Mouse (Mus musculus): Measurements from ENCODE around the gene Sept8. TPM values are rescaled to one million over a fixed set of nuclear protein-coding genes. Genes with fewer than 3 reads are reported as not detected.

The Sept8 gene
- total and polyA plus RNA-seq, 2 experiments from 2014 or later: 19.1 to 55.3 TPM

- Histone ChIP-seq H3K36me3 (ENCODE audit: insufficient read depth, low read length) (no peaks in the 10 kb centered on the region), H3K9ac (replicated peaks; ENCODE audit: low read length) (no peak overlapping the region), H3K4me1 (ENCODE audit: insufficient read depth, low read length) (0 out of 2 replicates have a peak, but pooled peaks cover 4% of the 10 kb centered on the region), H3K9me3 (ENCODE audit: low read length) (no peaks in the 10 kb centered on the region), H3K4me3 (ENCODE audit: low read length) (no peak overlapping the region), H3K27me3 (ENCODE audit: insufficient read depth, low read length) (peaks cover 7% of the 10 kb centered on the region), H3K4me2 (ENCODE audit: low read depth, low read length) (no peak overlapping the region), H3K27ac (no peak overlapping the region)
- ATAC-seq: no peak
- no peak for TF ChIP-seq CTCF (IDR thresholded peaks at IDR 0.05; ENCODE audit: low read depth)
- whole genome bisulfite sequencing: 76% methylated on average over 3 of the region's 3 CpGs
- no peak for DNase-seq (ENCODE audit: low spot score)
Observed at GRCm38 (mm10) chr11:53486351-53486750, 32.7 kb upstream of the Sept8 start.

GRCm38 (mm10) chr11:53486822-53487594 lies 32.0 kb upstream of the Sept8 start:
- no peak overlapping the region for H3K27ac ChIP-seq
- H3K4me3 ChIP-seq (ENCODE audit: low read length): peak overlapping the region; percentile 21
- 0 out of 2 replicates have a peak, but pooled peaks cover 4% of the 10 kb centered on the region for H3K4me1 ChIP-seq (ENCODE audit: insufficient read depth, low read length)
- peak; percentile 58 for ATAC-seq
- no peaks in the 10 kb centered on the region for H3K36me3 ChIP-seq (ENCODE audit: insufficient read depth, low read length)
- peak; percentile 15; the same call in 1 of the 2 replicates for TF ChIP-seq CTCF (IDR thresholded peaks at IDR 0.05; ENCODE audit: low read depth)
- H3K4me2 ChIP-seq (ENCODE audit: low read depth, low read length): peak overlapping the region; percentile 48
- peak; percentile 25 for DNase-seq (ENCODE audit: low spot score)
- no peak overlapping the region for H3K9ac ChIP-seq (replicated peaks; ENCODE audit: low read length)
- H3K9me3 ChIP-seq (ENCODE audit: low read length): no peaks in the 10 kb centered on the region
- 17% methylated on average over 27 of the region's 27 CpGs for WGBS
- peaks cover 4% of the 10 kb centered on the region; the same call in 1 of the 2 replicates for H3K27me3 ChIP-seq (ENCODE audit: insufficient read depth, low read length)

- Histone ChIP-seq H3K9ac (replicated peaks; ENCODE audit: low read length) (no peak overlapping the region), H3K27ac (no peak overlapping the region), H3K9me3 (ENCODE audit: low read length) (no peaks in the 10 kb centered on the region), H3K4me1 (ENCODE audit: insufficient read depth, low read length) (0 out of 2 replicates have a peak, but pooled peaks cover 4% of the 10 kb centered on the region), H3K27me3 (ENCODE audit: insufficient read depth, low read length) (peaks cover 4% of the 10 kb centered on the region; the same call in 1 of the 2 replicates), H3K4me2 (ENCODE audit: low read depth, low read length) (no peak overlapping the region), H3K4me3 (ENCODE audit: low read length) (no peak overlapping the region), H3K36me3 (ENCODE audit: insufficient read depth, low read length) (no peaks in the 10 kb centered on the region)
- 98% methylated on average over 5 of the region's 5 CpGs for WGBS
- ATAC-seq (no peak), DNase-seq (ENCODE audit: low spot score) (no peak)
- TF ChIP-seq CTCF (IDR thresholded peaks at IDR 0.05; ENCODE audit: low read depth): peak; percentile 15; the same call in 1 of the 2 replicates
Observed at GRCm38 (mm10) chr11:53489007-53489406, 30.1 kb upstream of the Sept8 start.

GRCm38 (mm10) chr11:53489421-53489820 lies 29.6 kb upstream of the Sept8 start:
- WGBS: 63% methylated on average over 9 of the region's 9 CpGs
- H3K4me1 ChIP-seq (ENCODE audit: insufficient read depth, low read length): 0 out of 2 replicates have a peak, but pooled peaks cover 4% of the 10 kb centered on the region
- no peak for DNase-seq (ENCODE audit: low spot score)
- no peak overlapping the region for H3K27ac ChIP-seq
- H3K4me3 ChIP-seq (ENCODE audit: low read length): no peak overlapping the region
- peaks cover 4% of the 10 kb centered on the region; the same call in 1 of the 2 replicates for H3K27me3 ChIP-seq (ENCODE audit: insufficient read depth, low read length)
- H3K4me2 ChIP-seq (ENCODE audit: low read depth, low read length): no peak overlapping the region
- H3K36me3 ChIP-seq (ENCODE audit: insufficient read depth, low read length): no peaks in the 10 kb centered on the region
- no peak overlapping the region for H3K9ac ChIP-seq (replicated peaks; ENCODE audit: low read length)
- H3K9me3 ChIP-seq (ENCODE audit: low read length): no peaks in the 10 kb centered on the region
- ATAC-seq: no peak
- TF ChIP-seq CTCF (IDR thresholded peaks at IDR 0.05; ENCODE audit: low read depth): no peak

DNA sequence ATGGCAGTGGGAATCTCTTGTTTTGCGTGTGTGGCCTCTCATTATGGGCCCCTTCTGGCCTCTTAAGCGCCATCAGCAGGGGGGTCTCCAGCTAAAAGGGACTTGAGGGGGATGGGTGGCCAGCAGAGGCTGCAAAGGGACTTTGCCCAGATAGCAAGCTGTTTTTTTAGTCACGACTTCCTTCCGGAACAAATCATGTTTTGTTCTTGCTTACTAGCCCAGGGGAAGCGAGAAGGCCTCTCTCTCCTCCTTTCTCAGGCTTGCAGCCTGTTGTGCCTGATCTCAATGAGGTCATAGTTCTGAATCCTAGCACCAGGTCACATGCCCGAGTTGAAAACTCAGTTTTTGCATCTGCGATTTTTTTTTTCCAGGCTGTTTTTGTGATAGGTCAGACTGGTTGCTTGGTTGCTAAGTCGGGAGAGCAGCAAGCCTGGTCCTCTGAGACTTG lies 27.1 kb upstream of the Sept8 start:
- ATAC-seq (peak; percentile 79), DNase-seq (ENCODE audit: low spot score) (peak; percentile 57)
- TF ChIP-seq CTCF (IDR thresholded peaks at IDR 0.05; ENCODE audit: low read depth): 0 out of 2 replicates have a peak, but pooled peaks have one; percentile 8
- Histone ChIP-seq H3K27me3 (ENCODE audit: insufficient read depth, low read length) (peaks cover 4% of the 10 kb centered on the region; the same call in 1 of the 2 replicates), H3K4me1 (ENCODE audit: insufficient read depth, low read length) (0 out of 2 replicates have a peak, but pooled peaks cover 4% of the 10 kb centered on the region), H3K9me3 (ENCODE audit: low read length) (no peaks in the 10 kb centered on the region), H3K27ac (peak overlapping the region; percentile 45), H3K9ac (replicated peaks; ENCODE audit: low read length) (no peak overlapping the region), H3K4me2 (ENCODE audit: low read depth, low read length) (no peak overlapping the region), H3K4me3 (ENCODE audit: low read length) (no peak overlapping the region), H3K36me3 (ENCODE audit: insufficient read depth, low read length) (no peaks in the 10 kb centered on the region)
- 8% methylated on average over 8 of the region's 8 CpGs for WGBS

GRCm38 (mm10) chr11:53493243-53493955 lies 25.7 kb upstream of the Sept8 start:
- TF ChIP-seq CTCF (IDR thresholded peaks at IDR 0.05; ENCODE audit: low read depth): no peak
- Histone ChIP-seq H3K27me3 (ENCODE audit: insufficient read depth, low read length) (0 out of 2 replicates have a peak, but pooled peaks cover 4% of the 10 kb centered on the region), H3K4me2 (ENCODE audit: low read depth, low read length) (no peak overlapping the region), H3K36me3 (ENCODE audit: insufficient read depth, low read length) (no peaks in the 10 kb centered on the region), H3K9me3 (ENCODE audit: low read length) (no peaks in the 10 kb centered on the region), H3K4me3 (ENCODE audit: low read length) (no peak overlapping the region), H3K27ac (no peak overlapping the region), H3K4me1 (ENCODE audit: insufficient read depth, low read length) (no peaks in the 10 kb centered on the region), H3K9ac (replicated peaks; ENCODE audit: low read length) (no peak overlapping the region)
- DNase-seq (ENCODE audit: low spot score) (no peak), ATAC-seq (no peak)
- 34% methylated on average over 3 of the region's 3 CpGs for WGBS

All from hindbrain, postnatal 0 days (tissue).